Mouse (Mus musculus): ENCODE data around the gene Gnat2.

The Gnat2 gene

GRCm38 (mm10) chr3:108092536-108093115, at the start of gene Gnat2:
Gnat2 (plus strand) TSS chr3:108092789.
- DNase-seq (ENCODE audit: low read depth, low spot score) = no peak

- DNase-seq (ENCODE audit: low read depth, low spot score) = peak; percentile 91
Observed at GRCm38 (mm10) chr3:108044394-108045140, 48.0 kb upstream of the Gnat2 start, which contains the start of gene Gstm4. Gstm4 (minus strand) TSS chr3:108044894.

- no peak for DNase-seq (ENCODE audit: low read depth, low spot score)
Observed at GRCm38 (mm10) chr3:108046944-108047655, 45.5 kb upstream of the Gnat2 start.

- no peak for DNase-seq (ENCODE audit: low read depth, low spot score)
Observed at GRCm38 (mm10) chr3:108048306-108048705, 44.3 kb upstream of the Gnat2 start.

GRCm38 (mm10) chr3:108050493-108050892, 42.1 kb upstream of the Gnat2 start:
- DNase-seq (ENCODE audit: low read depth, low spot score) = no peak

GRCm38 (mm10) chr3:108061420-108061819, 31.2 kb upstream of the Gnat2 start:
- DNase-seq (ENCODE audit: low read depth, low spot score) = peak; percentile 66

- DNase-seq (ENCODE audit: low read depth, low spot score) = no peak
Observed at GRCm38 (mm10) chr3:108062648-108063047, 29.9 kb upstream of the Gnat2 start.

- DNase-seq (ENCODE audit: low read depth, low spot score) = no peak
Observed at GRCm38 (mm10) chr3:108064672-108065071, 27.9 kb upstream of the Gnat2 start.

- DNase-seq (ENCODE audit: low read depth, low spot score) = no peak
Observed at GRCm38 (mm10) chr3:108065551-108065950, 27.0 kb upstream of the Gnat2 start.

GRCm38 (mm10) chr3:108067370-108067934, 25.1 kb upstream of the Gnat2 start:
- no peak for DNase-seq (ENCODE audit: low read depth, low spot score)

- no peak for DNase-seq (ENCODE audit: low read depth, low spot score)
Observed at GRCm38 (mm10) chr3:108068826-108069225, 23.8 kb upstream of the Gnat2 start.

GRCm38 (mm10) chr3:108069231-108069870, 23.2 kb upstream of the Gnat2 start:
- peak; percentile 41 for DNase-seq (ENCODE audit: low read depth, low spot score)

- DNase-seq (ENCODE audit: low read depth, low spot score) = peak; percentile 57
Observed at GRCm38 (mm10) chr3:108070295-108071293, 22.0 kb upstream of the Gnat2 start.

GRCm38 (mm10) chr3:108072983-108073569, 19.5 kb upstream of the Gnat2 start:
- no peak for DNase-seq (ENCODE audit: low read depth, low spot score)

GRCm38 (mm10) chr3:108076836-108077235, 15.8 kb upstream of the Gnat2 start:
- no peak for DNase-seq (ENCODE audit: low read depth, low spot score)

GRCm38 (mm10) chr3:108081681-108082080, 10.9 kb upstream of the Gnat2 start:
- DNase-seq (ENCODE audit: low read depth, low spot score) = no peak

GRCm38 (mm10) chr3:108082251-108082875, 10.2 kb upstream of the Gnat2 start:
- no peak for DNase-seq (ENCODE audit: low read depth, low spot score)

GRCm38 (mm10) chr3:108083161-108083560, 9.4 kb upstream of the Gnat2 start:
- no peak for DNase-seq (ENCODE audit: low read depth, low spot score)

- no peak for DNase-seq (ENCODE audit: low read depth, low spot score)
Observed at GRCm38 (mm10) chr3:108083904-108084407, 8.6 kb upstream of the Gnat2 start.
